Mouse (Mus musculus): ENCODE results near the gene Armc9.

Gene Armc9

GRCm38 (mm10) chr1:86229184-86229829, 74.7 kb downstream of the Armc9 start:
- DNase-seq: no peak

GRCm38 (mm10) chr1:86232631-86233030, 78.1 kb downstream of the Armc9 start:
- DNase-seq: no peak

GRCm38 (mm10) chr1:86233808-86234207, 79.2 kb downstream of the Armc9 start:
- no peak for DNase-seq

GRCm38 (mm10) chr1:86235118-86235517, 80.5 kb downstream of the Armc9 start:
- DNase-seq: no peak

- DNase-seq: no peak
These were observed 81.9 kb downstream of the Armc9 start for GRCm38 (mm10) chr1:86236442-86236841.

GRCm38 (mm10) chr1:86239010-86239409, 84.4 kb downstream of the Armc9 start:
- no peak for DNase-seq

- DNase-seq: no peak
These were observed 85.3 kb downstream of the Armc9 start for GRCm38 (mm10) chr1:86239871-86240270.

GRCm38 (mm10) chr1:86240959-86241358, 86.4 kb downstream of the Armc9 start:
- no peak for DNase-seq

GRCm38 (mm10) chr1:86243490-86243889, 88.9 kb downstream of the Armc9 start:
- DNase-seq: no peak

GRCm38 (mm10) chr1:86245301-86246085, 90.9 kb downstream of the Armc9 start:
- DNase-seq: no peak

- DNase-seq: no peak
These were observed 98.8 kb downstream of the Armc9 start for GRCm38 (mm10) chr1:86253410-86253809.

GRCm38 (mm10) chr1:86256311-86256710, 101.7 kb downstream of the Armc9 start:
- no peak for DNase-seq

GRCm38 (mm10) chr1:86257228-86257627, 102.6 kb downstream of the Armc9 start:
- DNase-seq: no peak

- no peak for DNase-seq
These were observed 103.7 kb downstream of the Armc9 start for GRCm38 (mm10) chr1:86258171-86258824.

GRCm38 (mm10) chr1:86263564-86264339, 109.2 kb downstream of the Armc9 start:
- no peak for DNase-seq

- peak; percentile 45 for DNase-seq
These were observed 110.5 kb downstream of the Armc9 start for GRCm38 (mm10) chr1:86265060-86265459.

- DNase-seq: no peak
These were observed 114.1 kb downstream of the Armc9 start for GRCm38 (mm10) chr1:86268492-86269189.

- DNase-seq: no peak
These were observed 114.6 kb downstream of the Armc9 start for GRCm38 (mm10) chr1:86269190-86269508.

GRCm38 (mm10) chr1:86271707-86272106, 117.1 kb downstream of the Armc9 start:
- no peak for DNase-seq

GRCm38 (mm10) chr1:86277055-86277454, 122.5 kb downstream of the Armc9 start:
- no peak for DNase-seq

GRCm38 (mm10) chr1:86281781-86282536, 127.4 kb downstream of the Armc9 start:
- DNase-seq: no peak

- DNase-seq: no peak
These were observed 129.5 kb downstream of the Armc9 start for GRCm38 (mm10) chr1:86284101-86284500.
